Comparison of ENCODE assay signal across 21 mouse cellular contexts in the genomic region with DNA sequence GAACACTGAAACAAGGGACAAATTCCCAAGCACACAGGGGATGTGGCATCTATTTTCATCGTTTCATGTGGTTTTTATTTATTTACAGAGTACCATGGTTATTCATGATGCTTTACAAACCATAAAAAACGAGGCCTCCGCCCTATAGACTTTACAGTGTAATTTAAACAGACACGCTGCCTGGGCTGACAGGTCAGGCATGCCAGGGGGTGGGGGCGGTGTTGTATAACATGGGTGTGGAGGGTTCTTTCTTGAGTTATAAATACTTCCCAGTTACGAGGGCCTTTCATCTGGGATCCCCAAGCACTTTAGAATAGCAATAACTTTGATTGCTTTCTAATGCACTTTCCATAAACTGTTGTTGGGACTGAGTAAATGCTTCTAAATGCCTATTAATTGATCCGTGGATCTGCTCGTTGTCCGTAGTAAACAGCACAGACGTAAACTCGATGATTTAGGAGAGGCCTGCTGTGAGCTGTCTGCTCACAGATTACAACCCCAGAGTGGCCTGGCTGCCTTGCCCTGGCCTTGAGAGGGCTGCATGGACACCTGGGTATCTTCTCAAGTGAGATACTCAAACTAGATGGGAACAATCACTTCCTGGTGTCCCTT. TPM values are rescaled to one million over a fixed set of nuclear protein-coding genes. Genes with fewer than 3 reads are reported as not detected.
DNase-seq lines count a peak whose midpoint lies in the region; ATAC-seq lines count a peak whose summit lies in the region.
"Had no signal": no experiment of that assay in that cellular context is flagged by ENCODE, and none has a peak within 500 bp of the region (broad histone marks: within the 10 kb centered on the region; RNA-seq: fewer than 3 reads in every experiment).

No protein-coding gene starts in this region.

- DNase-seq in kidney, postnatal 25 days, result no peak
- peak; percentile 43 for DNase-seq in limb, embryonic 10.5 days (ENCODE audit: low spot score)
- DNase-seq in cerebellum, adult 11 months, result no peak
- DNase-seq in right cerebral cortex, adult 2 months (ENCODE audit: low spot score in 2 of 2), result no peak
- DNase-seq: adrenal gland, postnatal 36 days; cerebellum, adult 8-10 months; heart, adult 11 months; kidney, adult 18-20 months; liver, postnatal 0 days; lung, postnatal 14 days; right cerebral cortex, postnatal 4 days; thymus, postnatal 4 days had no signal

- H3K36me3 ChIP-seq in kidney, embryonic 14.5 days (ENCODE audit: control insufficient read depth, insufficient read depth, low read length), result no peaks in the 10 kb centered on the region
- H3K36me3 ChIP-seq in embryonic facial prominence, embryonic 13.5 days, result no peaks in the 10 kb centered on the region
- no peaks in the 10 kb centered on the region for H3K36me3 ChIP-seq in embryonic facial prominence, embryonic 15.5 days
- no peaks in the 10 kb centered on the region for H3K36me3 ChIP-seq in limb, embryonic 10.5 days
- H3K36me3 ChIP-seq: limb, embryonic 15.5 days; midbrain, embryonic 12.5 days; neural tube, embryonic 15.5 days had no signal

- no peaks in the 10 kb centered on the region for H3K27me3 ChIP-seq in kidney, embryonic 14.5 days (ENCODE audit: control insufficient read depth, insufficient read depth, low read length)
- no peaks in the 10 kb centered on the region for H3K27me3 ChIP-seq in embryonic facial prominence, embryonic 13.5 days
- H3K27me3 ChIP-seq in embryonic facial prominence, embryonic 15.5 days, result no peaks in the 10 kb centered on the region
- H3K27me3 ChIP-seq in limb, embryonic 10.5 days (ENCODE audit: low read depth, poor library complexity, severe bottlenecking), result no peaks in the 10 kb centered on the region
- H3K27me3 ChIP-seq: limb, embryonic 15.5 days; neural tube, embryonic 15.5 days had no signal

- peak overlapping the region; percentile 55; the same call in 1 of the 2 replicates for H3K27ac ChIP-seq in kidney, embryonic 14.5 days (ENCODE audit: low read depth, low read length)
- H3K27ac ChIP-seq in embryonic facial prominence, embryonic 13.5 days, result peak overlapping the region; percentile 62; the same call in 1 of the 2 replicates
- peak overlapping the region; percentile 45 for H3K27ac ChIP-seq in embryonic facial prominence, embryonic 15.5 days (replicated peaks)
- H3K27ac ChIP-seq in limb, embryonic 10.5 days, result no peak overlapping the region
- H3K27ac ChIP-seq: layer of hippocampus, adult 2 months; limb, embryonic 15.5 days; midbrain, embryonic 12.5 days; neural tube, embryonic 15.5 days had no signal

- no peak overlapping the region for H3K4me3 ChIP-seq in kidney, embryonic 14.5 days (ENCODE audit: low read length)
- no peak overlapping the region for H3K4me3 ChIP-seq in embryonic facial prominence, embryonic 13.5 days
- no peak overlapping the region for H3K4me3 ChIP-seq in embryonic facial prominence, embryonic 15.5 days (replicated peaks)
- H3K4me3 ChIP-seq in limb, embryonic 10.5 days, result no peak overlapping the region
- H3K4me3 ChIP-seq: layer of hippocampus, adult 2 months; limb, embryonic 15.5 days; midbrain, embryonic 12.5 days; neural tube, embryonic 15.5 days had no signal

- ATAC-seq in kidney, embryonic 14.5 days (ENCODE audit: low FRiP score, low TSS enrichment), result peak; percentile 44; the same call in 1 of the 2 replicates
- ATAC-seq in embryonic facial prominence, embryonic 13.5 days (ENCODE audit: insufficient number of reproducible peaks, insufficient read depth, low FRiP score, low TSS enrichment, low read depth), result no peak
- peak; percentile 52; the same call in 1 of the 2 replicates for ATAC-seq in embryonic facial prominence, embryonic 15.5 days (ENCODE audit: insufficient number of reproducible peaks, low FRiP score, low TSS enrichment, low read depth)
- no peak for ATAC-seq in granulocyte monocyte progenitor cell, adult 5-6 weeks (replicated peaks; ENCODE audit: poor library complexity, severe bottlenecking)
- ATAC-seq: liver, postnatal 0 days had no signal

- H3K9me3 ChIP-seq in kidney, embryonic 14.5 days (ENCODE audit: control insufficient read depth, low read length), result no peaks in the 10 kb centered on the region
- no peaks in the 10 kb centered on the region for H3K9me3 ChIP-seq in embryonic facial prominence, embryonic 13.5 days
- H3K9me3 ChIP-seq in embryonic facial prominence, embryonic 15.5 days (replicated peaks), result no peaks in the 10 kb centered on the region
- H3K9me3 ChIP-seq in limb, embryonic 10.5 days (replicated peaks), result no peaks in the 10 kb centered on the region
- H3K9me3 ChIP-seq: limb, embryonic 15.5 days; midbrain, embryonic 12.5 days; neural tube, embryonic 15.5 days had no signal

- 0 out of 2 replicates have a peak overlapping the region, but pooled peaks have one; percentile 8 for H3K4me2 ChIP-seq in kidney, embryonic 14.5 days (replicated peaks; ENCODE audit: low read depth, low read length)
- peak overlapping the region; percentile 16; the same call in 1 of the 2 replicates for H3K4me2 ChIP-seq in embryonic facial prominence, embryonic 13.5 days
- no peak overlapping the region for H3K4me2 ChIP-seq in embryonic facial prominence, embryonic 15.5 days (replicated peaks)
- H3K4me2 ChIP-seq: limb, embryonic 15.5 days; midbrain, embryonic 12.5 days; neural tube, embryonic 15.5 days had no signal

- H3K4me1 ChIP-seq in kidney, embryonic 14.5 days (ENCODE audit: control insufficient read depth, insufficient read depth, low read length), result peaks cover 34% of the 10 kb centered on the region
- peaks cover 41% of the 10 kb centered on the region for H3K4me1 ChIP-seq in embryonic facial prominence, embryonic 13.5 days
- peaks cover 38% of the 10 kb centered on the region for H3K4me1 ChIP-seq in embryonic facial prominence, embryonic 15.5 days
- H3K4me1 ChIP-seq in limb, embryonic 10.5 days, result peaks cover 61% of the 10 kb centered on the region

- no peak overlapping the region for H3K9ac ChIP-seq in kidney, embryonic 14.5 days (ENCODE audit: low read depth, low read length)
- H3K9ac ChIP-seq in embryonic facial prominence, embryonic 13.5 days, result no peak overlapping the region; the same call in 1 of the 2 replicates
- no peak overlapping the region for H3K9ac ChIP-seq in embryonic facial prominence, embryonic 15.5 days
- H3K9ac ChIP-seq: limb, embryonic 15.5 days; liver, postnatal 0 days; midbrain, embryonic 12.5 days; neural tube, embryonic 15.5 days had no signal

- 13% methylated on average over 11 of the region's 11 CpGs for WGBS in kidney, embryonic 14.5 days
- WGBS in embryonic facial prominence, embryonic 13.5 days, result 25% methylated on average over 11 of the region's 11 CpGs
- 20% methylated on average over 11 of the region's 11 CpGs for WGBS in embryonic facial prominence, embryonic 15.5 days
- WGBS in limb, embryonic 10.5 days, result 15% methylated on average over 11 of the region's 11 CpGs

RNA-seq across cellular contexts. Expression of a gene that starts 4.3 kb away (rescaled TPM):
- 0.90 and 1.4 TPM in 2 replicates for polyA plus RNA-seq in kidney, embryonic 14.5 days (2014; fragmentation: Nextera tagmentation; extraction: Ambion mirVana)
- 2.7 and 2.8 TPM in 2 replicates for polyA plus RNA-seq in embryonic facial prominence, embryonic 13.5 days (2015; fragmentation: Nextera tagmentation; extraction: Ambion mirVana)
- polyA plus RNA-seq in embryonic facial prominence, embryonic 15.5 days (2015; fragmentation: Nextera tagmentation; extraction: Ambion mirVana), result 9.0 and 13.4 TPM in 2 replicates
- 0.18 and 0.55 TPM in 2 replicates for polyA plus RNA-seq in limb, embryonic 10.5 days (2016; fragmentation: Nextera tagmentation; extraction: Ambion mirVana)
- 0.41 and 2.8 TPM in 2 replicates for total RNA-seq in granulocyte monocyte progenitor cell, adult 5-6 weeks (2014; fragmentation: Nextera tagmentation)
- total RNA-seq in granulocyte monocyte progenitor cell, adult 5-6 weeks (2017), result not detected in 2 replicates
- polyA plus RNA-seq: heart, embryonic 14.5 days; liver, postnatal 0 days had no signal

RNA-seq across cellular contexts. Expression of a gene that starts 38.1 kb away (rescaled TPM):
- 20.1 and 29.2 TPM in 2 replicates for polyA plus RNA-seq in kidney, embryonic 14.5 days (2014; fragmentation: Nextera tagmentation; extraction: Ambion mirVana)
- polyA plus RNA-seq in embryonic facial prominence, embryonic 13.5 days (2015; fragmentation: Nextera tagmentation; extraction: Ambion mirVana), result 13.4 and 13.7 TPM in 2 replicates
- 11.9 TPM in 2 replicates for polyA plus RNA-seq in embryonic facial prominence, embryonic 15.5 days (2015; fragmentation: Nextera tagmentation; extraction: Ambion mirVana)
- polyA plus RNA-seq in limb, embryonic 10.5 days (2016; fragmentation: Nextera tagmentation; extraction: Ambion mirVana), result 13.2 and 13.5 TPM in 2 replicates
- total RNA-seq in granulocyte monocyte progenitor cell, adult 5-6 weeks (2014; fragmentation: Nextera tagmentation), result 4.3 and 4.9 TPM in 2 replicates
- 2.8 and 4.6 TPM in 2 replicates for total RNA-seq in granulocyte monocyte progenitor cell, adult 5-6 weeks (2017)

Comparison
In these comparisons a context has a peak if more than half of its experiments do, and no peak if none do; other contexts are left out.
1. ATAC-seq: peak in kidney, embryonic 14.5 days (single experiment) and embryonic facial prominence, embryonic 15.5 days (single experiment); none in embryonic facial prominence, embryonic 13.5 days (single experiment) and granulocyte monocyte progenitor cell, adult 5-6 weeks (single experiment).